Mouse (Mus musculus) heart, postnatal 0 days (tissue): ENCODE results near the gene 6430548M08Rik. TPM values are rescaled to one million over a fixed set of nuclear protein-coding genes. Genes with fewer than 3 reads are reported as not detected.

ENCODE experiments used
- ATAC-seq: fragments of 200-750 bp; cut with Nextera tagmentation; 2 replicates; pipeline ENCODE4 v1.8.0; 2017; ENCODE audit warnings: low read depth, moderate number of reproducible peaks, moderate library complexity; ENCODE audit not compliant: insufficient read depth
- DNase-seq: peaks from one replicate; pipeline ENCODE4 v3.0.0-alpha.2; 2016; ENCODE audit warnings: low spot score
- H3K27ac ChIP-seq: fragments of 300-500 bp; sonication (generic); 2 replicates; pipeline ENCODE4 v1.5.1; 2014; ENCODE audit warnings: low read depth, mild to moderate bottlenecking
- H3K27me3 ChIP-seq: fragments of 300-500 bp; sonication (generic); 2 replicates; pipeline ENCODE4 v1.6.1; 2014; ENCODE audit warnings: low read length, mixed read lengths; ENCODE audit not compliant: control insufficient read depth, insufficient read depth
- H3K36me3 ChIP-seq: fragments of 300-500 bp; sonication (generic); replicated peaks from 2 replicates; pipeline ENCODE4 v1.6.1; 2014; ENCODE audit warnings: low read length, mixed read lengths; ENCODE audit not compliant: control insufficient read depth, insufficient read depth
- H3K4me1 ChIP-seq: fragments of 300-500 bp; sonication (generic); 2 replicates; pipeline ENCODE4 v1.6.1; 2014; ENCODE audit warnings: antibody characterized with exemption; ENCODE audit not compliant: control insufficient read depth, insufficient read depth
- H3K4me2 ChIP-seq: fragments of 300-500 bp; sonication (generic); 2 replicates; pipeline ENCODE4 v1.6.1; 2014; ENCODE audit warnings: low read depth, mild to moderate bottlenecking, low read length, moderate library complexity
- H3K4me3 ChIP-seq: fragments of 300-500 bp; sonication (generic); 2 replicates; pipeline ENCODE4 v1.5.1; 2014; ENCODE audit warnings: low read depth, low read length
- H3K9ac ChIP-seq: fragments of 300-500 bp; sonication (generic); replicated peaks from 2 replicates; pipeline ENCODE4 v1.6.1; 2014; ENCODE audit warnings: low read depth, low read length, mixed read lengths
- H3K9me3 ChIP-seq: fragments of 300-500 bp; sonication (generic); replicated peaks from 2 replicates; pipeline ENCODE4 v1.6.1; 2016; ENCODE audit warnings: low read length; ENCODE audit not compliant: control insufficient read depth
- CTCF ChIP-seq: IDR thresholded peaks from 2 replicates; pipeline ENCODE4 v1.5.1; 2016; ENCODE audit warnings: antibody characterized with exemption, control low read depth, low read depth
- EP300 ChIP-seq: IDR thresholded peaks from 2 replicates; pipeline ENCODE4 v1.6.1; 2016; ENCODE audit warnings: antibody characterized with exemption, low read depth
- WGBS: fragments of 180-500 bp; shearing (Covaris S2); extraction: QIAGEN DNeasy Blood & Tissue Kit; methylation state at CpG from one replicate; pipeline ENCODE4 v1.1.7; 2014; 5-methylcytosine and 5-hydroxymethylcytosine counted together
- polyA plus RNA-seq: library from polyadenylated mRNA; unstranded; fragments of >200 nt; fragmentation: Nextera tagmentation; extraction: Ambion mirVana; gene quantifications from 2 replicates; pipeline ENCODE4 v1.2.1, GENCODE M21; 2015
- total RNA-seq: library from RNA; depleted of rRNA; stranded (reverse); fragments of >200 nt; gene quantifications from 2 replicates; pipeline ENCODE4 v1.2.3, GENCODE M21; 2014; ENCODE audit warnings: low replicate concordance

6430548M08Rik gene
- total and polyA plus RNA-seq, 2 experiments from 2014 or later: 8.4 to 14.5 TPM

- Histone ChIP-seq H3K4me3 (no peak overlapping the region), H3K9ac (no peak overlapping the region), H3K27ac (no peak overlapping the region), H3K4me2 (no peak overlapping the region), H3K27me3 (no peaks in the 10 kb centered on the region), H3K9me3 (no peaks in the 10 kb centered on the region), H3K36me3 (no peaks in the 10 kb centered on the region), H3K4me1 (peaks cover 40% of the 10 kb centered on the region)
- ATAC-seq (no peak), DNase-seq (no peak)
- WGBS: 68% methylated on average over 6 of the region's 6 CpGs
- no peak for TF ChIP-seq CTCF
- no peak for TF ChIP-seq EP300
Measured at GRCm38 (mm10) chr8:120189440-120189839, 75.5 kb downstream of the 6430548M08Rik start.

- WGBS: 81% methylated on average over 17 of the region's 17 CpGs
- ATAC-seq (no peak), DNase-seq (no peak)
- Histone ChIP-seq H3K4me1 (peaks cover 34% of the 10 kb centered on the region), H3K27ac (no peak overlapping the region; the same call in 1 of the 2 replicates), H3K4me3 (no peak overlapping the region), H3K27me3 (no peaks in the 10 kb centered on the region), H3K36me3 (no peaks in the 10 kb centered on the region), H3K9me3 (no peaks in the 10 kb centered on the region), H3K9ac (no peak overlapping the region), H3K4me2 (no peak overlapping the region)
- TF ChIP-seq CTCF (no peak), EP300 (no peak)
Measured at GRCm38 (mm10) chr8:120190107-120190809, 76.3 kb downstream of the 6430548M08Rik start.

GRCm38 (mm10) chr8:120190810-120191413 lies 77.0 kb downstream of the 6430548M08Rik start:
- H3K9me3 ChIP-seq: no peaks in the 10 kb centered on the region
- peak overlapping the region; percentile 51 for H3K4me2 ChIP-seq
- ATAC-seq (peak; percentile 95), DNase-seq (peak; percentile 90)
- H3K4me3 ChIP-seq: peak overlapping the region; percentile 6
- WGBS: 11% methylated on average over 20 of the region's 20 CpGs
- no peak overlapping the region for H3K9ac ChIP-seq
- H3K27me3 ChIP-seq: no peaks in the 10 kb centered on the region
- H3K27ac ChIP-seq: peak overlapping the region; percentile 89
- TF ChIP-seq EP300: peak; percentile 92
- no peak for TF ChIP-seq CTCF
- peaks cover 27% of the 10 kb centered on the region for H3K4me1 ChIP-seq
- no peaks in the 10 kb centered on the region for H3K36me3 ChIP-seq

GRCm38 (mm10) chr8:120191633-120192032 lies 77.7 kb downstream of the 6430548M08Rik start:
- ATAC-seq (no peak), DNase-seq (no peak)
- Histone ChIP-seq H3K36me3 (no peaks in the 10 kb centered on the region), H3K9ac (no peak overlapping the region), H3K4me1 (peaks cover 20% of the 10 kb centered on the region), H3K4me3 (no peak overlapping the region), H3K27me3 (no peaks in the 10 kb centered on the region), H3K4me2 (no peak overlapping the region), H3K9me3 (no peaks in the 10 kb centered on the region), H3K27ac (peak overlapping the region; percentile 89)
- TF ChIP-seq EP300 (no peak), CTCF (no peak)
- 53% methylated on average over 5 of the region's 5 CpGs for WGBS

- 98% methylated on average over 5 of the region's 5 CpGs for WGBS
Measured at GRCm38 (mm10) chr8:120192118-120192517, 78.2 kb downstream of the 6430548M08Rik start.

More at GRCm38 (mm10) chr8:120192118-120192517, 78.2 kb downstream of the 6430548M08Rik start:
- Histone ChIP-seq H3K36me3 (no peaks in the 10 kb centered on the region), H3K27ac (no peak overlapping the region), H3K4me3 (no peak overlapping the region), H3K9me3 (no peaks in the 10 kb centered on the region), H3K27me3 (no peaks in the 10 kb centered on the region), H3K4me1 (peaks cover 20% of the 10 kb centered on the region), H3K9ac (no peak overlapping the region), H3K4me2 (no peak overlapping the region)
- DNase-seq (no peak), ATAC-seq (no peak)
- no peak for TF ChIP-seq EP300
- TF ChIP-seq CTCF: no peak
